Mouse (Mus musculus) liver, adult 2 months (tissue): ENCODE data around the gene Nsd2.

Experiments
- CTCF ChIP-seq: fragments of 200-500 bp; IDR thresholded peaks from 2 replicates; pipeline ENCODE4 v1.5.1; 2011; ENCODE audit warnings: low read depth, low read length, control low read depth
- POLR2A ChIP-seq: fragments of 200-500 bp; IDR thresholded peaks from 2 replicates; pipeline ENCODE4 v1.6.1; 2011; ENCODE audit warnings: low read length, control low read depth; ENCODE audit not compliant: insufficient read depth; ENCODE audit errors: extremely low read depth

DNA sequence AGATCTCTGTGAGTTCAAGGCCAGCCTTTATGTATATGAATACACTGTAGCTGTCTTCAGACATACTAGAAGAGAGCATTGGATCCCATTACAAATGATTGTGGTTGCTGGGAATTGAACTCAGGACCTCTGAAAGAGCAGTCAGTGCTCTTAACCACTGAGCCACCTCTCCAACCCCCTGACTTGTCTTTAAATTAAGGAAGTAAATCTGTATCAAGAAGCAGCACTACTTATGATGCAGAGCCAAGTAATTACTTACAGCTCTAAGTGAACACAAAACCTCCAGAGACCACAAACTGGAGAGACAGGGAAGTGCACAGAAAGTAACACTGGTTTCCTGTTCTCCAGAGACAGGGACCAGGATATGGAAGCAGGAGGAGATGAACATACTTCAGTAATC, 43.3 kb upstream of the Nsd2 start:
- no peak for TF ChIP-seq CTCF
- TF ChIP-seq POLR2A: no peak
